Mouse (Mus musculus) yolk sac, embryonic 10.5 days (tissue): Measurements from ENCODE around the gene Birc7.
A peak's percentile ranks its signal among the peaks of the same experiment; 100 is the strongest.

Source experiments
- DNase-seq: peaks from one replicate; pipeline ENCODE4 v3.0.0-alpha.2; 2017; ENCODE audit warnings: low spot score

Gene Birc7

DNA sequence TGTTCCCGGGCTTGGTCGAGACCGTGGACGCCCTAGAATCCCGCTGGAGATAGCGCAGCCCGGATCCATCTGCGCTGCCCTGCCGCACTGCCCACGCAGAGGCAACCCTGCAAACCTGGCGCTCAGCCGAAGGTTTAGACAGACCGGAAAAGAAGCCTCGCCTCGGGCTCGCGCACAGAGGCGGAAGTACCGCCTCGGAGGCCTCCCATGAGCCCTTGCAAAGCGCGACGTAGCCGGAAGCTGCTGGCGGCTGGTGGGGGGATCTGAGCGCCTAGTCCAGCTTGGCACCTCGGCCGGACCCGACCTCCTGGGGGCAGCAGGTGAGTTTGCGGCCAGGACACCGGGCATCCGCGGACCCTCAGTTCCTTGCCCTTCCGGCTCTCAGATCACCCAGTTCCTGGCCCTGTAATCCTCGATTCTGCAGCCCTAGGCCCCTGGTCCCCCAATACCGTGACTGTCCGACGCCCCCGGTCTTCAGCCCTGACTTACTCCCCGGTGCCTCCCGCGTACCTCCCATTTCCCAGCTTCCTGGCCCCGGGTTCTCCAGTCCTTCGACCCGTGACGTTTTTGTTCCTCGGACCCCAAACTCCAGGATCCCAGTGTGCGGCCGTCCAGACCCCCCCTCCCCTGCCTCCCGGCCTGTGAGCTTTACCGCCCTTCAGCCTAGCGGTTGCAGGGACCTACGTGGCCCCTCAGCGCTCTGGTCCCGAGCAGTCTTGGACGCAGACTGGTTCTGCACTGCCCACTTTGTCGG is 38.4 kb downstream of the Birc7 start, which contains the start of gene Arfgap1:
TSS of gene Arfgap1 (plus strand) at position 216 of the 754 bp plus-strand sequence.
- DNase-seq, result peak; percentile 89

DNA sequence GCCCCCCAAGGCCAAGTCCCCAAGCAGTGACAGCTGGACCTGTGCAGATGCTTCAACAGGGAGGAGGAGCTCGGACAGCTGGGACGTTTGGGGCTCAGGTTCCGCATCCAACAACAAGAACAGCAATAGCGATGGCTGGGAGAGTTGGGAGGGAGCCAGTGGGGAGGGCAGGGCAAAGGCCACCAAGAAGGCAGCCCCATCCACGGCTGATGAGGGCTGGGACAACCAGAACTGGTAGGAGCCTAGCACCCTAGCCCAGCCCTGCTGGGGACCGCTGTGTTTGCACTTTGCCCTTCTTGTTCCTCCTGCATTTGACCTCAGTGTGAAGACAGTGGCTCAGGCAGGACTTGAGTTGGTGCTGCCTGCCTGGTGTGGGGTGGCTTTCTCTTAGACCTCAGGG is 52.3 kb downstream of the Birc7 start:
- DNase-seq, result peak; percentile 34
